Mouse (Mus musculus) lung, embryonic 16.5 days (tissue): ENCODE results near the gene Pdxk. TPM values are rescaled to one million over a fixed set of nuclear protein-coding genes. Genes with fewer than 3 reads are reported as not detected.
"Not testable (repeated sequence)": the region's sequence is repeated elsewhere in the genome, so short reads cannot be mapped to it uniquely, and the experiment has no call there.

Experiments
- ATAC-seq: fragments of 200-750 bp; cut with Nextera tagmentation; 2 replicates; pipeline ENCODE4 v1.8.0; 2017; ENCODE audit warnings: low read depth, mild to moderate bottlenecking, moderate library complexity
- H3K27ac ChIP-seq: fragments of 300-500 bp; sonication (generic); 2 replicates; pipeline ENCODE4 v1.5.1; 2014; ENCODE audit warnings: mild to moderate bottlenecking, control low read depth, low read length
- H3K27me3 ChIP-seq: fragments of 300-500 bp; sonication (generic); 2 replicates; pipeline ENCODE4 v1.6.1; 2014; ENCODE audit warnings: low read depth, low read length, mixed read lengths; ENCODE audit not compliant: control insufficient read depth, insufficient read depth
- H3K36me3 ChIP-seq: fragments of 300-500 bp; sonication (generic); 2 replicates; pipeline ENCODE4 v1.6.1; 2014; ENCODE audit warnings: low read length; ENCODE audit not compliant: control insufficient read depth, insufficient read depth
- H3K4me1 ChIP-seq: fragments of 300-500 bp; sonication (generic); replicated peaks from 2 replicates; pipeline ENCODE4 v1.6.1; 2014; ENCODE audit warnings: low read length, mixed read lengths; ENCODE audit not compliant: control insufficient read depth, insufficient read depth
- H3K4me2 ChIP-seq: fragments of 300-500 bp; sonication (generic); 2 replicates; pipeline ENCODE4 v1.6.1; 2014; ENCODE audit warnings: low read depth, low read length, control low read depth
- H3K4me3 ChIP-seq: fragments of 300-500 bp; sonication (generic); 2 replicates; pipeline ENCODE4 v1.5.1; 2014; ENCODE audit warnings: mild to moderate bottlenecking, low read length, control low read depth
- H3K9ac ChIP-seq: fragments of 300-500 bp; sonication (generic); 2 replicates; pipeline ENCODE4 v1.6.1; 2014; ENCODE audit warnings: low read length, control low read depth
- H3K9me3 ChIP-seq: fragments of 300-500 bp; sonication (generic); 2 replicates; pipeline ENCODE4 v1.6.1; 2016; ENCODE audit warnings: low read length; ENCODE audit not compliant: control insufficient read depth
- WGBS: fragments of 180-500 bp; shearing (Covaris S2); extraction: QIAGEN DNeasy Blood & Tissue Kit; methylation state at CpG from one replicate; pipeline ENCODE4 v1.1.7; 2014; 5-methylcytosine and 5-hydroxymethylcytosine counted together
- polyA plus RNA-seq: library from polyadenylated mRNA; unstranded; fragments of >200 nt; fragmentation: Nextera tagmentation; extraction: Ambion mirVana; gene quantifications from 2 replicates; pipeline ENCODE4 v1.2.1, GENCODE M21; 2015

The Pdxk gene
- polyA plus RNA-seq, 1 experiment from 2014 or later: 8.0 TPM

DNA sequence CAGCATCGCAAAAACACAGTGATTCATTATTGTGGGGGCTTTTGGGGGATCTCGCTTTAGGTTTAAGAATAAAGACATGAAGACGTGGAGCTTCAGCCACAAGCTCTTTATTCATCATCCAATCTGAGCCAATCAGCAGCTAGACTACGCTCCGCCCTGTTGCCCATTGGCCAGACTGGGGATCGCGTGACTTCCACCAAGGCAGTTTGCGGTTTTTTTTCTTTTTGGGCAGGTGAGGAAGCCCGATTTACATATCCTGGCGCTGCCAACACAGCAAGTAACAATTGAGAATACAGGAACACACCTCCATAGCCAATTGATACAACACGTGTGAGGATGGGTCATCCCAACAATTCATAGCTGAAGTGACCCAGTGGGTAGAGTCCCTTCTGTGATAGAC is 36.7 kb downstream of the Pdxk start:
- 92% methylated on average over 11 of the region's 11 CpGs for WGBS

DNA sequence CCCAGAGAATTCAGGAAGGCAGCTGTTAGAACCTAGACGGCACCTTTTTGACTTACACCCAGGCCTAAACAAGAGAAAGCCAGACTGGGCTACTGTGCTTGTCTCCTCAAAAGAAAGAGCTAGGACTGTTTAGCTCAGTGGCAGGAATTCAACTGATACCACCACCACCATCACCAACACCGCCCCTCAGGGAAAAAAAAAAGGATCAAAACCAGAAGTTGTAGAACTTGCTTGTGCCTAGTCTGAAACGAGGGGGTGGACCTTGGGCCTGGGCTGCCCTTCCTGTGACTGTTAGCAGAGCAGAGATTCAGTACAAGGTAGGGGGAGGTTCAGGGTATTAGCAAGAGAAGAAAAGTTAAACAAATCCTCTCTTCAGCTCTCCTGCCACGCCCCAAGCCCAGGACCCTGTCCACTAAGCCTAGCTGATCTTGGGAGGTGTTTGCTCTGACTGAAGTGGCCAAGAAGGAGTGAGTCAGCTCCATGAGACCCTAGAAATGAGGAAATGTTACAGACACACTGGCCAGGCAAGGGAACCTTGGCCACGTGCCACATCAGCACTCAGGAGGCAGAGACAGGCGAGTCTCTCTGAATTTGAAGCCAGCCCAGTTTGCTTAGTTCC is 38.5 kb downstream of the Pdxk start:
- Histone ChIP-seq H3K36me3 (peaks cover 17% of the 10 kb centered on the region), H3K27me3 (no peaks in the 10 kb centered on the region), H3K9ac (peak overlapping the region; percentile 93), H3K4me1 (0 out of 2 replicates have a peak, but pooled peaks cover 2% of the 10 kb centered on the region), H3K4me2 (peak overlapping the region; percentile 84), H3K27ac (peak overlapping the region; percentile 85), H3K9me3 (no peaks in the 10 kb centered on the region), H3K4me3 (peak overlapping the region; percentile 96)
- 30% methylated on average over 6 of the region's 6 CpGs for WGBS
- peak; percentile 56 for ATAC-seq

More for the DNA sequence above, 36.7 kb downstream of the Pdxk start:
- H3K27ac ChIP-seq: no peak overlapping the region
- no peaks in the 10 kb centered on the region for H3K9me3 ChIP-seq
- H3K4me1 ChIP-seq: 0 out of 2 replicates have a peak, but pooled peaks cover 2% of the 10 kb centered on the region
- H3K4me2 ChIP-seq: no peak overlapping the region
- H3K4me3 ChIP-seq: no peak overlapping the region
- ATAC-seq: no peak
- H3K9ac ChIP-seq: no peak overlapping the region
- H3K27me3 ChIP-seq: no peaks in the 10 kb centered on the region
- peaks cover 17% of the 10 kb centered on the region for H3K36me3 ChIP-seq

DNA sequence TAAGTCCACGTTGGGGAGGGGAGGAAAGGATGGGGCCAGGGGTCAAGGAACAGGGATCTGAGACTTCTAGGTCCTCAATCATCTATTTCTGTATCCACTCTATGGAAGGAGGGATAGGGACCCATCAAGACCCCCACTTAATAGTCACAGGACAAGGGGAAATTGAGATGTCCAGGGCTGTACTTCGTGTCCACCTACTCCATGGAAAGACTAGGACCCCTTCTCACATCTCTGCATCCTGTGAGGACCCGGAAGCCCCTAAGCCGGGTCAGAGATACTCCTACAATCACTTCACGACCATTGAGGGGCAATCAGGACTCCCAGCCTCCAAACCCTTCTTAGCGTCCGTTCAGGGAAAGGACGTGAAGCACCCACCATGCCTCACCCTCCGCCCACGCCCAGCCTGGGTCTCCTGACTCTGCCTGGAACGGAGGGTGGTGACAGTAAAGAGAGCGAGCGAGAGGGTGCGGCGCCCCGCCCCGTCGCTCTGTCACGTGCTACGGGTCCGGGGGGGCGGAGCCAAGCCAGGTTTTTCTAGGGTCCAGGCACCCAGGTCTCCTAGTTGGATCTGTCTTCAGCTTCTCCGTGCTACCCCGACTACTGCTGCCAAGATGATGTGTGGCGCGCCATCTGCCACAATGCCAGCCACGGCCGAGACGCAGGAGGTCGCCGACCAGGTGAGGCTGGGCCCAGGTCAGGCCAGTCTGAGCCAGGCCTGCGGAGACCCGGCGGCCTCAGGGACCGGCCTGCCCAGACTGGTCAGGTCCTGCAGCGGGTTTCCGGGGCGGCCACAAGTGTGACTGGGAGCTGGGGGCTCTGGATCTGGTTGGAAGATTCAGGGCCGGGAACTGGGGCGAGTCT is 39.4 kb downstream of the Pdxk start, which contains the start of gene Cstb:
Cstb (plus strand) TSS at position 489 of the 861 bp plus-strand sequence.
- WGBS: 2% methylated on average over 40 of the region's 40 CpGs
- Histone ChIP-seq H3K9ac (peak within 1 kb of the TSS; percentile 93), H3K36me3 (peaks cover 17% of the 10 kb centered on the region), H3K27ac (peak within 1 kb of the TSS; percentile 85), H3K27me3 (no peaks in the 10 kb centered on the region), H3K4me2 (peak within 1 kb of the TSS; percentile 84), H3K9me3 (no peaks in the 10 kb centered on the region), H3K4me3 (peak within 1 kb of the TSS; percentile 96), H3K4me1 (0 out of 2 replicates have a peak, but pooled peaks cover 2% of the 10 kb centered on the region)
- ATAC-seq: peak; percentile 96

DNA sequence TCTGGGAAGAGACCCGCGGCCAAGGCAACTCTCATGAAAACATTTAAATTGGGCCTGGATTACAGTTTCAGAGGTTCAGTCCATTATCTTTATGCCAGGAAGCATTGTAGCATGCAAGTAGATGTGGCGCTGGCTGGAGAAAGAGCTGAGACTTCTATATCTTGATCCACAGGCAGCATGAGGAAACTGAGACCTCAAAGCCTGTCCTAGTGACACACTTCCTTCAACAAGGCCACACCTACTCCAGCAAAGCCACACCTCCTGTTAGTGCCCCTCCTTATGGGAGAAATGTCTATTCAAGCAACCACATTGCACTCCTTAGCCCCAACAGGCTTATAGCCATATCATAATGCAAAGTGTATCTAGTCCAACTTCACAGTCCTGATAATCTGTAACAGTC is 42.2 kb downstream of the Pdxk start:
- ATAC-seq: no peak
- H3K27ac ChIP-seq: no peak overlapping the region
- H3K9me3 ChIP-seq: no peaks in the 10 kb centered on the region
- H3K4me2 ChIP-seq: no peak overlapping the region
- no peak overlapping the region for H3K9ac ChIP-seq
- H3K36me3 ChIP-seq: peaks cover 8% of the 10 kb centered on the region
- 94% methylated on average over 3 of the region's 3 CpGs for WGBS
- no peak overlapping the region for H3K4me3 ChIP-seq
- no peaks in the 10 kb centered on the region for H3K27me3 ChIP-seq
- 0 out of 2 replicates have a peak, but pooled peaks cover 2% of the 10 kb centered on the region for H3K4me1 ChIP-seq

DNA sequence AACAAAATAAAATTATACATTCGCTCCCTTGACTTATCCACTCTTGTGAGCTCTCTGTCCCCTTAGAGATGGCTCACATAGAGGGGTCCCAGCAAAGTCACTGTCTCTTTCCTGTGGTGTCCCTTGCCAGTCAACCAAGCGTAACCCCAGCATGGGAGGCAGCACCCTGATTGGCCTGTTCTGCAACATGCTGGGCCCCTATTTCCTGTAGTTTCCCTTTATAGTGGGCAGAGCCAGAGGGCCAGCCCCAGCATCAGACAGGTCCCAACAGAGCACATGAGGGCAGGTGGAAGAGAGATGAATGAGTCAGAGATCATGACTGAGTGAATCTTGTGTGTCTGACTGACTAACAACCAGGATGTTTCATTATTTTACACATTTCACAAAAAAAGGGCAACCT is 43.8 kb downstream of the Pdxk start:
- H3K36me3 ChIP-seq: no peaks in the 10 kb centered on the region
- H3K9ac ChIP-seq: no peak overlapping the region
- ATAC-seq: no peak
- 80% methylated on average over 2 of the region's 2 CpGs for WGBS
- H3K4me1 ChIP-seq: 0 out of 2 replicates have a peak, but pooled peaks cover 2% of the 10 kb centered on the region
- H3K4me3 ChIP-seq: no peak overlapping the region
- H3K4me2 ChIP-seq: no peak overlapping the region
- no peaks in the 10 kb centered on the region for H3K9me3 ChIP-seq
- no peak overlapping the region for H3K27ac ChIP-seq
- H3K27me3 ChIP-seq: no peaks in the 10 kb centered on the region

DNA sequence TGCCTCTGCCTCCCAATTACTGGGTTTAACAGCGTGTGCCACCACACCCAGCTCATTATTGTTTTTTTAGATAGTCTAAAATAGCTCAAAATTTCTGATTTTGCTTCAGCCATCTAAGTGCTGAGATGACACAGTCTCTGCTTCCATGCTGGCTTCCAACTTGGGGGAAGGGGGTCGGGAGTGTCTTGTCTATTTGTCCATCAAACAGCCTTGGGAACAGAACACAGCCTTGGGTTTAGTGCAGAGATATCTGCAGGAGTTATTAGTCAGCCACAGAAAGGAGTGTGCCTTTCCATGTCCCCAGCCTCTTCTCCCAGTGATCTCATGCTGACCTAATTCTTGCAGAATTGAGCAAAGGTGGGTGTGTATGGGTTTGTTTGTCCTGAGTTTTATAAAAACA is 46.0 kb downstream of the Pdxk start:
- no peak for ATAC-seq
- no peaks in the 10 kb centered on the region for H3K27me3 ChIP-seq
- 79% methylated on average over 2 of the region's 2 CpGs for WGBS

DNA sequence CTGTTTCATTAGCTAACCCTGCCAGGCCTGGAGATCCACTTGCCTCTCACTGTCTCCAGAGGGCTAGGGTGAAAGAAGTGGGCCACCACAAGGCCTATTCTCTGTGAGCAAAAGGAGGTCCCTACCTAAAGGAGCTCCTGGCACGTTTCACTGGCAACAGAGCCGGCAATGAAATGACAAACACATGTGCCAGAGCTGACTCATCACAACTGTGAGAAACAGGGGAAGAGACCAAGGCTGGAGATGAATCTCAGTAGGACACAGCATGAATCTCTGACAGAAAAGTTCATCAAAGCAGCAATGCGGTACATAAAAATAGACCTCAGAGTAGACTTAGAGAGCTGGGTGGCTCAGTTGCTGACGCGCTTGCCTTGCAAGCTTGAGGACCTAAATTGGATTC is 46.9 kb downstream of the Pdxk start:
- H3K27ac ChIP-seq: no peak overlapping the region
- H3K4me1 ChIP-seq: peaks cover 4% of the 10 kb centered on the region; the same call in 1 of the 2 replicates
- ATAC-seq: no peak
- no peaks in the 10 kb centered on the region for H3K27me3 ChIP-seq
- H3K4me3 ChIP-seq: no peak overlapping the region
- no peak overlapping the region for H3K9ac ChIP-seq
- 53% methylated on average over 5 of the region's 5 CpGs for WGBS
- no peaks in the 10 kb centered on the region for H3K9me3 ChIP-seq
- H3K4me2 ChIP-seq: no peak overlapping the region
- H3K36me3 ChIP-seq: no peaks in the 10 kb centered on the region

More for the DNA sequence above, 46.0 kb downstream of the Pdxk start:
- no peak overlapping the region for H3K9ac ChIP-seq
- no peaks in the 10 kb centered on the region for H3K9me3 ChIP-seq
- no peak overlapping the region for H3K27ac ChIP-seq
- no peaks in the 10 kb centered on the region for H3K36me3 ChIP-seq
- H3K4me1 ChIP-seq: no peaks in the 10 kb centered on the region
- H3K4me2 ChIP-seq: no peak overlapping the region
- no peak overlapping the region for H3K4me3 ChIP-seq

DNA sequence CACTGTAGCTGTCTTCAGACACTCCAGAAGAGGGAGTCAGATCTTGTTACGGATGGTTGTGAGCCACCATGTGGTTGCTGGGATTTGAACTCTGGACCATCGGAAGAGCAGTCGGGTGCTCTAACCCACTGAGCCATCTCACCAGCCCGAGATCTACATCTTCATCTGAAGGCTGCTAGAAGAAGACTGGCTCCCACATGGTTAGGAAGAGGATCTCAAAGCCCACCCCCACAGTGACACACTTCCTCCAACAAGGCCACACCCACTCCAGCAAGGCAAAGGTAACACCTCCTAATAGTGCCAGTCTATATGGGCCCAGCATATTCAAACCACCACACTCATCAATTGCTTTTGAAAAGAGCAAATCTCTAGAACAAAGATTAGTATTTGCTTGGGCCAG is 49.8 kb downstream of the Pdxk start:
- H3K27ac ChIP-seq, H3K4me2 ChIP-seq, ATAC-seq, H3K9me3 ChIP-seq, H3K36me3 ChIP-seq, H3K27me3 ChIP-seq, H3K9ac ChIP-seq, H3K4me3 ChIP-seq: not testable (repeated sequence)
- WGBS: 84% methylated on average over 3 of the region's 4 CpGs
- H3K4me1 ChIP-seq: peaks cover 11% of the 10 kb centered on the region

DNA sequence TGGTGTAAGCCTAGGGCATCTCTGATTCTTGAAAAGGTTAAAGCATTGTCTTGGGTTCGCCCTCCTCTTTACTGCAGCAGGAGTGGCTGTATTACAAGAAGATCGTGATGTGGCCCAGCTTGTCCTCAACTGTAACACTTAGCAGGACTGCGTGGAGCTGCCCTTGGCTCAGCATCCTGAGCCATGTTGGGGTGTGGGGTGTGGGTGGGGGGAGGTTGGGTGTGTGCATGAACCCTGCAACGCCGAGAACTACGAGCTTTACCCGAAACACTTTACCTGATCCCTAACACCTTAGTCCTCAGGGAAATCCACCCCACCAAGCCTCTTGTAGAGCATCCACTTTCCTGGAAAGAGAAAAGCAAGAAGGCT is 51.6 kb downstream of the Pdxk start:
- Histone ChIP-seq H3K4me3 (peak overlapping the region; percentile 95), H3K27me3 (no peaks in the 10 kb centered on the region), H3K27ac (no peak overlapping the region), H3K9ac (peak overlapping the region; percentile 95), H3K36me3 (peaks cover 23% of the 10 kb centered on the region), H3K4me1 (peaks cover 11% of the 10 kb centered on the region), H3K9me3 (no peaks in the 10 kb centered on the region), H3K4me2 (peak overlapping the region; percentile 84)
- WGBS: 36% methylated on average over 7 of the region's 7 CpGs
- no peak; the same call in 1 of the 2 replicates for ATAC-seq
